Mouse (Mus musculus) layer of hippocampus, adult 11-12 months (tissue): ENCODE results near the gene Per1.

Source experiments
- DNase-seq: peaks from one replicate; pipeline ENCODE4 v3.0.0; 2022; ENCODE audit warnings: low spot score

Gene Per1

GRCm38 (mm10) chr11:69099177-69099914 lies 4.3 kb downstream of the Per1 start:
- no peak for DNase-seq

GRCm38 (mm10) chr11:69099915-69100345 lies 4.9 kb downstream of the Per1 start:
- DNase-seq, result peak; percentile 93

- DNase-seq, result no peak
These were observed 5.8 kb downstream of the Per1 start for GRCm38 (mm10) chr11:69100639-69101360.

GRCm38 (mm10) chr11:69101604-69102402 lies 6.8 kb downstream of the Per1 start:
- no peak for DNase-seq

GRCm38 (mm10) chr11:69102403-69102725 lies 7.3 kb downstream of the Per1 start:
- DNase-seq, result peak; percentile 37

- no peak for DNase-seq
These were observed 8.1 kb downstream of the Per1 start for GRCm38 (mm10) chr11:69103121-69103520.

GRCm38 (mm10) chr11:69103531-69104435 lies 8.8 kb downstream of the Per1 start:
- peak; percentile 17 for DNase-seq

- DNase-seq, result no peak
These were observed 9.5 kb downstream of the Per1 start for GRCm38 (mm10) chr11:69104487-69104886.

- no peak for DNase-seq
These were observed 10.2 kb downstream of the Per1 start for GRCm38 (mm10) chr11:69105227-69105626.

GRCm38 (mm10) chr11:69105796-69106195 lies 10.8 kb downstream of the Per1 start:
- DNase-seq, result no peak

GRCm38 (mm10) chr11:69106299-69106698 lies 11.3 kb downstream of the Per1 start:
- DNase-seq, result no peak

- DNase-seq, result no peak
These were observed 11.8 kb downstream of the Per1 start for GRCm38 (mm10) chr11:69106842-69107241.

- DNase-seq, result no peak
These were observed 12.7 kb downstream of the Per1 start for GRCm38 (mm10) chr11:69107676-69108075.

- no peak for DNase-seq
These were observed 13.2 kb downstream of the Per1 start for GRCm38 (mm10) chr11:69108223-69108622.

- DNase-seq, result no peak
These were observed 14.2 kb downstream of the Per1 start for GRCm38 (mm10) chr11:69109032-69109900.

- peak; percentile 92 for DNase-seq
These were observed 15.5 kb downstream of the Per1 start for GRCm38 (mm10) chr11:69110319-69111046.

- DNase-seq, result no peak
These were observed 16.2 kb downstream of the Per1 start for GRCm38 (mm10) chr11:69111051-69111810.

- no peak for DNase-seq
These were observed 16.8 kb downstream of the Per1 start for GRCm38 (mm10) chr11:69111865-69112264.

- no peak for DNase-seq
These were observed 19.0 kb downstream of the Per1 start for GRCm38 (mm10) chr11:69114018-69114417.
